Mouse (Mus musculus) megakaryocyte, embryonic 14.5 days (primary cell): ENCODE measurements around the gene Frrs1l.

Experiments
- FLI1 ChIP-seq: IDR thresholded peaks from 2 replicates; pipeline ENCODE4 v1.6.1; 2012; ENCODE audit warnings: low read length, inconsistent platforms, mixed read lengths
- GATA1 ChIP-seq: IDR thresholded peaks from 3 replicates; pipeline ENCODE4 v1.6.1; 2012; ENCODE audit warnings: mixed read lengths, low read length, inconsistent platforms, borderline replicate concordance

DNA sequence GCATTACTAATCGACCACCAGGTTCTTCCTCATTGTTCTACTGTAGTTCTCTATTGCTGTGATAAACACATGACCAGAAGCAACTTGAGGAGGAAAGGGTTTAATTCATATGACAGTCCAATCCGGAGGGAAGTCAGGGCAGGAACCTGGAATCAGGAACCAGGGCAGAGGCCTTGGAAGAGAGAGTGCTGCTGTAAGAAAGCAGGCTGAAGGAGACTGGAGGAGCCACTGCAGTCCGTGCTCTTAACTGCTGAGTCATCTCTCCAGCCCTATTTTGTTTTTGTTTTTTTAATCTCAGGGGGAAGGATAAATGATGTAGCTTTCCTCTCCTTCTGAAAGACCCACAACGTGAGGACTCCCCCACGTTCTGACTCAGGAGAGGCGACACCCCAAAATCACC, 37.0 kb downstream of the Frrs1l start:
- TF ChIP-seq GATA1 (no peak), FLI1 (no peak)
